Mouse (Mus musculus) cerebellum, postnatal 25 days (tissue): ENCODE results near the gene Eva1b.

Experiments
- DNase-seq, 2 experiments: peaks; one replicate each; pipeline ENCODE4 v3.0.0; 2021; ENCODE audit warnings: mixed read lengths in 2 of 2

Gene Eva1b

GRCm38 (mm10) chr4:126120052-126120451, 27.5 kb upstream of the Eva1b start:
- peak; percentile 80 to 86 for DNase-seq

- DNase-seq: peak in 1 of 2 experiments; percentile 61
These were observed 27.0 kb upstream of the Eva1b start for GRCm38 (mm10) chr4:126120506-126120905.

GRCm38 (mm10) chr4:126123309-126124040, 24.1 kb upstream of the Eva1b start:
- DNase-seq: peak; percentile 57 to 63

GRCm38 (mm10) chr4:126130502-126130901, 17.0 kb upstream of the Eva1b start:
- no peak for DNase-seq

- peak; percentile 36 to 54 for DNase-seq
These were observed 16.0 kb upstream of the Eva1b start for GRCm38 (mm10) chr4:126131290-126132121.

GRCm38 (mm10) chr4:126132636-126133264, 14.8 kb upstream of the Eva1b start:
- DNase-seq: no peak

GRCm38 (mm10) chr4:126134236-126134635, 13.3 kb upstream of the Eva1b start:
- no peak for DNase-seq

- peak; percentile 50 to 54 for DNase-seq
These were observed 12.9 kb upstream of the Eva1b start for GRCm38 (mm10) chr4:126134639-126135038.

GRCm38 (mm10) chr4:126137773-126138172, 9.8 kb upstream of the Eva1b start:
- no peak for DNase-seq

- no peak for DNase-seq
These were observed 6.5 kb upstream of the Eva1b start for GRCm38 (mm10) chr4:126141021-126141420.

GRCm38 (mm10) chr4:126145396-126145795, 2.1 kb upstream of the Eva1b start:
- DNase-seq: no peak

GRCm38 (mm10) chr4:126146974-126147532, 491 bp upstream of the Eva1b start:
- no peak for DNase-seq

- DNase-seq: no peak
These were observed 817 bp downstream of the Eva1b start for GRCm38 (mm10) chr4:126148161-126148961.

GRCm38 (mm10) chr4:126149041-126149676, 1.6 kb downstream of the Eva1b start:
- DNase-seq: peak in 1 of 2 experiments; percentile 43

GRCm38 (mm10) chr4:126149798-126150197, 2.3 kb downstream of the Eva1b start:
- DNase-seq: no peak

- DNase-seq: no peak
These were observed 2.9 kb downstream of the Eva1b start for GRCm38 (mm10) chr4:126150297-126150948.

- DNase-seq: no peak
These were observed 3.4 kb downstream of the Eva1b start for GRCm38 (mm10) chr4:126150949-126151320.

- DNase-seq: no peak
These were observed 4.3 kb downstream of the Eva1b start for GRCm38 (mm10) chr4:126151701-126152440.

GRCm38 (mm10) chr4:126152864-126153263, 5.3 kb downstream of the Eva1b start:
- DNase-seq: no peak

- no peak for DNase-seq
These were observed 7.6 kb downstream of the Eva1b start for GRCm38 (mm10) chr4:126155183-126155582.
